Mouse (Mus musculus) hindbrain, embryonic 13.5 days (tissue): ENCODE measurements at regions not wholly inside any gene's neighbourhood (a gene's known extent, or its start where the extent isn't known, plus 50 kb on each side); places are given as distances from the start of the nearest gene placed in this dataset.

Experiments used
- ATAC-seq: fragments of 200-750 bp; cut with Nextera tagmentation; 2 replicates; pipeline ENCODE4 v1.8.0; 2017; ENCODE audit warnings: moderate TSS enrichment; ENCODE audit not compliant: low FRiP score
- H3K27ac ChIP-seq: fragments of 300-500 bp; sonication (generic); 2 replicates; pipeline ENCODE4 v1.5.1; 2015; ENCODE audit warnings: inconsistent platforms, mild to moderate bottlenecking, moderate library complexity
- H3K27me3 ChIP-seq: fragments of 300-500 bp; sonication (generic); 2 replicates; pipeline ENCODE4 v1.6.1; 2015; ENCODE audit warnings: mild to moderate bottlenecking, inconsistent platforms
- H3K36me3 ChIP-seq: fragments of 300-500 bp; sonication (generic); 2 replicates; pipeline ENCODE4 v1.6.1; 2015; ENCODE audit warnings: mild to moderate bottlenecking, inconsistent platforms
- H3K4me1 ChIP-seq: fragments of 300-500 bp; sonication (generic); replicated peaks from 2 replicates; pipeline ENCODE4 v1.6.1; 2015; ENCODE audit warnings: inconsistent platforms
- H3K4me2 ChIP-seq: fragments of 300-500 bp; sonication (generic); 2 replicates; pipeline ENCODE4 v1.6.1; 2015; ENCODE audit warnings: inconsistent platforms, mild to moderate bottlenecking, moderate library complexity
- H3K4me3 ChIP-seq: fragments of 300-500 bp; sonication (generic); 2 replicates; pipeline ENCODE4 v1.5.1; 2015; ENCODE audit warnings: mild to moderate bottlenecking, inconsistent platforms
- H3K9ac ChIP-seq: fragments of 300-500 bp; sonication (generic); 2 replicates; pipeline ENCODE4 v1.6.1; 2015; ENCODE audit warnings: mild to moderate bottlenecking, inconsistent platforms
- H3K9me3 ChIP-seq: fragments of 300-500 bp; sonication (generic); 2 replicates; pipeline ENCODE4 v1.6.1; 2016; ENCODE audit warnings: inconsistent platforms
- whole genome bisulfite sequencing: fragments of 180-500 bp; shearing (Covaris S2); methylation state at CpG from one replicate; pipeline ENCODE4 v1.1.7; 2015; 5-methylcytosine and 5-hydroxymethylcytosine counted together

- H3K27me3 ChIP-seq, result no peaks in the 10 kb centered on the region
- no peaks in the 10 kb centered on the region for H3K4me1 ChIP-seq
- H3K9ac ChIP-seq, result no peak overlapping the region
- no peak overlapping the region for H3K27ac ChIP-seq
- whole genome bisulfite sequencing, result 89% methylated on average over 7 of the region's 7 CpGs
- H3K4me2 ChIP-seq, result no peak overlapping the region
- no peaks in the 10 kb centered on the region for H3K36me3 ChIP-seq
- no peak for ATAC-seq
- no peaks in the 10 kb centered on the region for H3K9me3 ChIP-seq
- H3K4me3 ChIP-seq, result no peak overlapping the region
These were observed 114.7 kb upstream of the Sox9 start for GRCm38 (mm10) chr11:112667311-112667710.

- Histone ChIP-seq H3K27me3 (no peaks in the 10 kb centered on the region), H3K4me3 (no peak overlapping the region), H3K4me1 (no peaks in the 10 kb centered on the region), H3K9ac (no peak overlapping the region), H3K36me3 (no peaks in the 10 kb centered on the region), H3K27ac (no peak overlapping the region), H3K4me2 (no peak overlapping the region), H3K9me3 (no peaks in the 10 kb centered on the region)
- 80% methylated on average over 4 of the region's 4 CpGs for WGBS
- ATAC-seq, result no peak
These were observed 109.9 kb upstream of the Sox9 start for GRCm38 (mm10) chr11:112672086-112672485.

GRCm38 (mm10) chr11:112690047-112690446, 92.0 kb upstream of the Sox9 start:
- no peak overlapping the region for H3K4me2 ChIP-seq
- WGBS, result 86% methylated on average over 4 of the region's 4 CpGs
- H3K4me3 ChIP-seq, result no peak overlapping the region
- ATAC-seq, result no peak
- no peaks in the 10 kb centered on the region for H3K36me3 ChIP-seq
- no peak overlapping the region for H3K27ac ChIP-seq
- H3K4me1 ChIP-seq, result no peaks in the 10 kb centered on the region
- H3K9ac ChIP-seq, result no peak overlapping the region
- no peaks in the 10 kb centered on the region for H3K27me3 ChIP-seq
- no peaks in the 10 kb centered on the region for H3K9me3 ChIP-seq

- H3K4me2 ChIP-seq, result no peak overlapping the region
These were observed 75.9 kb upstream of the Sox9 start for GRCm38 (mm10) chr11:112706091-112706490.

GRCm38 (mm10) chr11:112708119-112708730, 73.8 kb upstream of the Sox9 start:
- H3K4me2 ChIP-seq, result no peak overlapping the region
- 49% methylated on average over 11 of the region's 11 CpGs for WGBS
- no peak overlapping the region for H3K27ac ChIP-seq

More at GRCm38 (mm10) chr11:112706091-112706490, 75.9 kb upstream of the Sox9 start:
- no peaks in the 10 kb centered on the region for H3K36me3 ChIP-seq
- H3K9me3 ChIP-seq, result no peaks in the 10 kb centered on the region
- ATAC-seq, result no peak
- no peak overlapping the region for H3K27ac ChIP-seq
- peaks cover 6% of the 10 kb centered on the region for H3K4me1 ChIP-seq
- no peak overlapping the region for H3K9ac ChIP-seq
- H3K4me3 ChIP-seq, result no peak overlapping the region
- H3K27me3 ChIP-seq, result no peaks in the 10 kb centered on the region
- WGBS, result 78% methylated on average over 10 of the region's 10 CpGs

GRCm38 (mm10) chr11:112711656-112712055, 70.4 kb upstream of the Sox9 start:
- Histone ChIP-seq H3K4me1 (peaks cover 6% of the 10 kb centered on the region), H3K27ac (no peak overlapping the region), H3K27me3 (no peaks in the 10 kb centered on the region), H3K36me3 (no peaks in the 10 kb centered on the region), H3K9me3 (no peaks in the 10 kb centered on the region), H3K9ac (no peak overlapping the region), H3K4me2 (no peak overlapping the region), H3K4me3 (no peak overlapping the region)
- ATAC-seq, result no peak
- WGBS, result 65% methylated on average over 5 of the region's 5 CpGs

More at GRCm38 (mm10) chr11:112708119-112708730, 73.8 kb upstream of the Sox9 start:
- no peaks in the 10 kb centered on the region for H3K36me3 ChIP-seq
- no peaks in the 10 kb centered on the region for H3K27me3 ChIP-seq
- H3K9ac ChIP-seq, result no peak overlapping the region
- H3K4me1 ChIP-seq, result peaks cover 6% of the 10 kb centered on the region
- H3K9me3 ChIP-seq, result no peaks in the 10 kb centered on the region
- ATAC-seq, result no peak
- no peak overlapping the region for H3K4me3 ChIP-seq

GRCm38 (mm10) chr11:112718547-112718946, 63.5 kb upstream of the Sox9 start:
- no peaks in the 10 kb centered on the region for H3K27me3 ChIP-seq
- WGBS, result 84% methylated on average over 2 of the region's 2 CpGs

GRCm38 (mm10) chr11:112720652-112721051, 61.4 kb upstream of the Sox9 start:
- Histone ChIP-seq H3K9me3 (no peaks in the 10 kb centered on the region), H3K27ac (no peak overlapping the region), H3K36me3 (no peaks in the 10 kb centered on the region), H3K4me1 (no peaks in the 10 kb centered on the region), H3K4me3 (no peak overlapping the region), H3K4me2 (no peak overlapping the region), H3K9ac (no peak overlapping the region), H3K27me3 (no peaks in the 10 kb centered on the region)
- ATAC-seq, result no peak
- 85% methylated on average over 4 of the region's 4 CpGs for WGBS

More at GRCm38 (mm10) chr11:112718547-112718946, 63.5 kb upstream of the Sox9 start:
- no peak overlapping the region for H3K27ac ChIP-seq
- H3K9me3 ChIP-seq, result no peaks in the 10 kb centered on the region
- H3K36me3 ChIP-seq, result no peaks in the 10 kb centered on the region
- H3K4me3 ChIP-seq, result no peak overlapping the region
- H3K4me1 ChIP-seq, result no peaks in the 10 kb centered on the region
- ATAC-seq, result no peak
- H3K9ac ChIP-seq, result no peak overlapping the region
- H3K4me2 ChIP-seq, result no peak overlapping the region

GRCm38 (mm10) chr11:112722936-112723335, 59.1 kb upstream of the Sox9 start:
- Histone ChIP-seq H3K9me3 (no peaks in the 10 kb centered on the region), H3K36me3 (no peaks in the 10 kb centered on the region), H3K27ac (no peak overlapping the region), H3K27me3 (no peaks in the 10 kb centered on the region), H3K9ac (no peak overlapping the region), H3K4me2 (no peak overlapping the region), H3K4me3 (no peak overlapping the region), H3K4me1 (no peaks in the 10 kb centered on the region)
- no peak for ATAC-seq
- 80% methylated on average over 4 of the region's 4 CpGs for WGBS

GRCm38 (mm10) chr11:112728154-112728952, 53.7 kb upstream of the Sox9 start:
- Histone ChIP-seq H3K4me1 (no peaks in the 10 kb centered on the region), H3K27ac (no peak overlapping the region), H3K4me3 (no peak overlapping the region), H3K9ac (no peak overlapping the region), H3K4me2 (no peak overlapping the region), H3K36me3 (no peaks in the 10 kb centered on the region), H3K9me3 (no peaks in the 10 kb centered on the region), H3K27me3 (no peaks in the 10 kb centered on the region)
- WGBS, result 30% methylated on average over 15 of the region's 15 CpGs
- no peak for ATAC-seq
